Mouse (Mus musculus) effector memory CD4-positive, alpha-beta T cell, adult 7 months (primary cell): ENCODE results near the gene Vrk1. TPM values are rescaled to one million over a fixed set of nuclear protein-coding genes. Genes with fewer than 3 reads are reported as not detected.

Source experiments
- polyA plus RNA-seq: library from polyadenylated mRNA; unstranded; fragments of 100-300 nt; shearing (Covaris generic); gene quantifications from one replicate; pipeline ENCODE4 v1.2.1, GENCODE M21; 2017

Vrk1 gene
- 53.2 TPM for polyA plus RNA-seq

GRCm38 (mm10) chr12:106010065-106010915 lies at the start of gene Vrk1:
Gene Vrk1 (plus strand): TSS chr12:106010228.

Other genes with a start within 250 kb of the Vrk1 start
- gene Papola, start 225.5 kb upstream of the Vrk1 start, polyA plus RNA-seq: 224 TPM